Mouse (Mus musculus) skeletal muscle tissue, adult 2 months (tissue): ENCODE measurements at regions not wholly inside any gene's neighbourhood (a gene's known extent, or its start where the extent isn't known, plus 50 kb on each side); places are given as distances from the start of the nearest gene placed in this dataset.

Experiments
- DNase-seq: peaks from one replicate; pipeline ENCODE4 v3.0.0-alpha.2; 2012; ENCODE audit warnings: low read depth, low spot score

GRCm38 (mm10) chr14:102629601-102630000, 352.8 kb downstream of the Kctd12 start:
- DNase-seq, result peak; percentile 15

GRCm38 (mm10) chr14:102621546-102621945, 360.9 kb downstream of the Kctd12 start:
- no peak for DNase-seq

- DNase-seq, result peak; percentile 9
Observed at GRCm38 (mm10) chr14:102619056-102619455, 363.4 kb downstream of the Kctd12 start.

GRCm38 (mm10) chr14:102615588-102616309, 366.7 kb downstream of the Kctd12 start:
- DNase-seq, result no peak

- no peak for DNase-seq
Observed at GRCm38 (mm10) chr14:102606055-102606454, 376.4 kb downstream of the Kctd12 start.

GRCm38 (mm10) chr14:102594850-102595249, 387.6 kb downstream of the Kctd12 start:
- DNase-seq, result no peak

GRCm38 (mm10) chr14:102553781-102554180, 428.7 kb downstream of the Kctd12 start:
- no peak for DNase-seq

- no peak for DNase-seq
Observed at GRCm38 (mm10) chr14:102552598-102552997, 429.8 kb downstream of the Kctd12 start.

GRCm38 (mm10) chr14:102524894-102525577, 457.4 kb downstream of the Kctd12 start:
- DNase-seq, result no peak

- DNase-seq, result no peak
Observed at GRCm38 (mm10) chr14:102516765-102517164, 465.7 kb downstream of the Kctd12 start.

GRCm38 (mm10) chr14:102514527-102514926, 467.9 kb downstream of the Kctd12 start:
- no peak for DNase-seq

GRCm38 (mm10) chr14:102512651-102513050, 469.8 kb downstream of the Kctd12 start:
- peak; percentile 26 for DNase-seq

- DNase-seq, result peak; percentile 11
Observed at GRCm38 (mm10) chr14:102511691-102512383, 470.6 kb downstream of the Kctd12 start.

GRCm38 (mm10) chr14:102510387-102510786, 472.1 kb downstream of the Kctd12 start:
- DNase-seq, result peak; percentile 28

GRCm38 (mm10) chr14:102505696-102506321, 476.6 kb downstream of the Kctd12 start:
- peak; percentile 51 for DNase-seq

GRCm38 (mm10) chr14:102497179-102497578, 485.3 kb downstream of the Kctd12 start:
- DNase-seq, result no peak

GRCm38 (mm10) chr14:102492376-102492775, 490.1 kb downstream of the Kctd12 start:
- no peak for DNase-seq

- DNase-seq, result no peak
Observed at GRCm38 (mm10) chr14:102491205-102491604, 491.2 kb downstream of the Kctd12 start.

- no peak for DNase-seq
Observed at GRCm38 (mm10) chr14:102477162-102477561, 505.3 kb downstream of the Kctd12 start.

GRCm38 (mm10) chr14:102469326-102469725, 513.1 kb downstream of the Kctd12 start:
- DNase-seq, result no peak

GRCm38 (mm10) chr14:102461001-102461400, 521.4 kb downstream of the Kctd12 start:
- no peak for DNase-seq

- no peak for DNase-seq
Observed at GRCm38 (mm10) chr14:102439738-102440137, 542.7 kb downstream of the Kctd12 start.
